ENCODE assay signal across 8 mouse cellular contexts in genomic region chr8:11635611-11636081, GRCm38 (mm10). TPM values are rescaled to one million over a fixed set of nuclear protein-coding genes. Genes with fewer than 3 reads are reported as not detected.
DNase-seq lines count a peak whose midpoint lies in the region; ATAC-seq lines count a peak whose summit lies in the region.

Gene Ankrd10 (minus strand): TSS chr8:11635757.

- peak within 1 kb of the TSS; percentile 92 to 98 for H3K27ac ChIP-seq in heart, embryonic 14.5 days (replicated peaks in 1 of 2; ENCODE audit: control insufficient read depth in 1 of 2, insufficient read depth in 1 of 2, low read depth in 2 of 2, low read length in 2 of 2)
- H3K27ac ChIP-seq in liver, embryonic 13.5 days, result peak within 1 kb of the TSS; percentile 95
- H3K27ac ChIP-seq in stomach, embryonic 16.5 days (ENCODE audit: low read length), result peak within 1 kb of the TSS; percentile 99

- peak within 1 kb of the TSS; percentile 99 for H3K9ac ChIP-seq in heart, embryonic 14.5 days (ENCODE audit: low read length)
- peak within 1 kb of the TSS; percentile 92 for H3K9ac ChIP-seq in liver, embryonic 13.5 days
- H3K9ac ChIP-seq in stomach, embryonic 16.5 days (ENCODE audit: low read length), result peak within 1 kb of the TSS; percentile 92

- H3K36me3 ChIP-seq in heart, embryonic 14.5 days (ENCODE audit: control insufficient read depth, insufficient read depth, low read length), result peaks cover 14% of the 10 kb centered on the region
- peaks cover 21% of the 10 kb centered on the region for H3K36me3 ChIP-seq in liver, embryonic 13.5 days
- H3K36me3 ChIP-seq in stomach, embryonic 16.5 days (ENCODE audit: control insufficient read depth, insufficient read depth, low read length), result peaks cover 8% of the 10 kb centered on the region; the same call in 1 of the 2 replicates

- H3K4me2 ChIP-seq in heart, embryonic 14.5 days (ENCODE audit: low read length), result peak within 1 kb of the TSS; percentile 77
- H3K4me2 ChIP-seq in liver, embryonic 13.5 days, result peak within 1 kb of the TSS; percentile 96
- H3K4me2 ChIP-seq in stomach, embryonic 16.5 days (ENCODE audit: low read depth, low read length), result peak within 1 kb of the TSS; percentile 93

- under 1% methylated on average over 30 of the region's 40 CpGs for WGBS in heart, embryonic 14.5 days
- 0% methylated on average over 40 of the region's 40 CpGs for WGBS in liver, embryonic 13.5 days (ENCODE audit: insufficient replicate concordance)
- WGBS in stomach, embryonic 16.5 days, result under 1% methylated on average over 40 of the region's 40 CpGs

- peak; percentile 88 for ATAC-seq in CD4-positive, CD25-positive, alpha-beta regulatory T cell, adult 4 months
- ATAC-seq in heart, embryonic 14.5 days (ENCODE audit: insufficient number of reproducible peaks, insufficient read depth, low FRiP score, low read depth), result peak; percentile 95
- ATAC-seq in liver, embryonic 13.5 days (ENCODE audit: low read depth), result peak; percentile 92
- peak; percentile 95 for ATAC-seq in stomach, embryonic 16.5 days (ENCODE audit: insufficient read depth, low FRiP score)

- H3K27me3 ChIP-seq in heart, embryonic 14.5 days (ENCODE audit: control insufficient read depth, insufficient read depth, low read length), result no peaks in the 10 kb centered on the region
- H3K27me3 ChIP-seq in liver, embryonic 13.5 days, result no peaks in the 10 kb centered on the region
- H3K27me3 ChIP-seq in stomach, embryonic 16.5 days (ENCODE audit: control insufficient read depth, insufficient read depth, low read length), result no peaks in the 10 kb centered on the region

- peaks cover 9 to 38% of the 10 kb centered on the region in 2 experiments for H3K4me1 ChIP-seq in heart, embryonic 14.5 days (ENCODE audit: control insufficient read depth in 2 of 2, insufficient read depth in 2 of 2, low read length in 2 of 2)
- peaks cover 38% of the 10 kb centered on the region for H3K4me1 ChIP-seq in liver, embryonic 13.5 days (replicated peaks)
- H3K4me1 ChIP-seq in stomach, embryonic 16.5 days (ENCODE audit: control insufficient read depth, insufficient read depth, low read length), result peaks cover 26% of the 10 kb centered on the region

- peak; percentile 92 for DNase-seq in c-Kit-negative CD71-positive TER-119-positive erythroid progenitor cells, embryonic 14.5 days (ENCODE audit: low read depth, low spot score)
- DNase-seq in fibroblast of lung, adult 2 months (ENCODE audit: low read depth), result peak; percentile 84
- DNase-seq in kidney, postnatal 14 days, result peak; percentile 98
- peak; percentile 98 for DNase-seq in liver, embryonic 13.5 days
- DNase-seq in neural tube, embryonic 10.5 days (ENCODE audit: extremely low spot score, low spot score), result peak; percentile 96

- no peaks in the 10 kb centered on the region for H3K9me3 ChIP-seq in heart, embryonic 14.5 days (ENCODE audit: control insufficient read depth, low read length)
- H3K9me3 ChIP-seq in liver, embryonic 13.5 days (replicated peaks), result no peaks in the 10 kb centered on the region
- H3K9me3 ChIP-seq in stomach, embryonic 16.5 days (replicated peaks; ENCODE audit: control insufficient read depth, low read length), result no peaks in the 10 kb centered on the region

- H3K4me3 ChIP-seq in heart, embryonic 14.5 days (ENCODE audit: control insufficient read depth in 1 of 2, insufficient read depth in 1 of 2, low read depth in 1 of 2, low read length in 2 of 2), result peak within 1 kb of the TSS; percentile 74 to 98
- peak within 1 kb of the TSS; percentile 94 for H3K4me3 ChIP-seq in liver, embryonic 13.5 days (replicated peaks)
- peak within 1 kb of the TSS; percentile 96 for H3K4me3 ChIP-seq in stomach, embryonic 16.5 days (replicated peaks; ENCODE audit: low read length)

RNA-seq across cellular contexts. Expression of gene Ankrd10, which starts in this region (rescaled TPM):
- polyA plus RNA-seq in CD4-positive, CD25-positive, alpha-beta regulatory T cell, adult 4 months (2017; shearing (Covaris generic)), result 10 to 100 TPM; 71.3 to 83.5 TPM
- 69.1 and 73.8 TPM in 2 replicates for polyA plus RNA-seq in heart, embryonic 14.5 days (2014; fragmentation: Nextera tagmentation; extraction: Ambion mirVana)
- polyA plus RNA-seq in liver, embryonic 13.5 days (2015; fragmentation: Nextera tagmentation; extraction: Ambion mirVana), result 30.7 and 37.0 TPM in 2 replicates
- 75.1 and 83.0 TPM in 2 replicates for polyA plus RNA-seq in stomach, embryonic 16.5 days (2015; fragmentation: Nextera tagmentation; extraction: Ambion mirVana)

Comparison
In these comparisons a context has a peak if more than half of its experiments do, and no peak if none do; other contexts are left out.
1. Peak in every context shown above with its lines: DNase-seq, ATAC-seq, H3K4me3 ChIP-seq and H3K27ac ChIP-seq.